Mouse (Mus musculus): ENCODE measurements around the gene Gar1. TPM values are rescaled to one million over a fixed set of nuclear protein-coding genes. Genes with fewer than 3 reads are reported as not detected.

The Gar1 gene
- total RNA-seq (2021), result 10 to 100 TPM; 48.5 to 49.7 TPM

DNA sequence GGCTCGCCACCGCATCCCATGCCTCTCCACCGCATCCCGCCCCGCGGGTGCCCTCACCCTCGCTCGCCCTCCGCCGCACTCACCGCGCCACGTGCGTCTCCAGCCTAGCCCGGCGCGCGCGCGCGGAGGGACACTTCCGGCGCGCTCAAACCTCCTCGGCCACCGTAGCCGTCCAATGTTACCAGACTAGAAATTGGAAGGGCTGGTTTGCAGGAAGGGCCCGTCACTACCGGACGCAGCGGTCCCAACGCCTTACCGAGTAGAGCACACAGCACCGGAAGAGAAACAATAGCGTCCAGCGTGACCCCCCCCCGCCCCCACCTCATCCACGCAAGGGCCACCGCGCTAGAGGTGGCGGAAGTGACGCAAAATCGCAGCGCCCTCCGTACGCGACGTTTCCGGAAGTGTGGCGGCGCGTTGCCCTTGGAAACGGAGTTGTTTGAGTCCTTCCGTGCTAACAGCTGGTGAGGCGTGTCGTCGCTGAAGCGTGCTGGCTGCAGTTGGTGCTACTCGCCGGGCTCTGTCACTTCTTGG lies at the start of gene Gar1:
Gar1 (minus strand) TSS at position 362 of the 534 bp plus-strand sequence.
- intact Hi-C loops (cut with DNase I), result no loop called here
- DNase-seq, result peak; percentile 96

DNA sequence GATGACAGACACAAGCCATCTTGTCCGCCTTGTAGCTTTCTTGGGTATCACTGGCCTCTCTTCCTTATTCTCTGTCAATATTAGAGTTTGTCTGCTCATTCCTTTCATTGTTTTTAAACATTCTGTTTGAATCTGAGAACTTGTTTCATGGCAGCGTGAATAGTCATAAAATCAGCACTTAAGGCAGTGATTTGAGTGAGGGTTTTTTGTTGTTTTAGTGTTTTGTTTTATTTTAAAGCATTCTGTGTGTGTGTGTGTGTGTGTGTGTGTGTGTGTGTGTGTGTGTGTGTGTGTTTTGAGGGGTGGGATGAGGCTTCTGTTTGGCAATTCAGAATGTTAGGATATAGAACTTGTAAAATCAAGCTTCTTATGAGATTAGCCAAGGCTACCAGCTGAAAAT lies 48.7 kb upstream of the Gar1 start:
- DNase-seq, result no peak
- intact Hi-C loops (cut with DNase I), result no loop called here

DNA sequence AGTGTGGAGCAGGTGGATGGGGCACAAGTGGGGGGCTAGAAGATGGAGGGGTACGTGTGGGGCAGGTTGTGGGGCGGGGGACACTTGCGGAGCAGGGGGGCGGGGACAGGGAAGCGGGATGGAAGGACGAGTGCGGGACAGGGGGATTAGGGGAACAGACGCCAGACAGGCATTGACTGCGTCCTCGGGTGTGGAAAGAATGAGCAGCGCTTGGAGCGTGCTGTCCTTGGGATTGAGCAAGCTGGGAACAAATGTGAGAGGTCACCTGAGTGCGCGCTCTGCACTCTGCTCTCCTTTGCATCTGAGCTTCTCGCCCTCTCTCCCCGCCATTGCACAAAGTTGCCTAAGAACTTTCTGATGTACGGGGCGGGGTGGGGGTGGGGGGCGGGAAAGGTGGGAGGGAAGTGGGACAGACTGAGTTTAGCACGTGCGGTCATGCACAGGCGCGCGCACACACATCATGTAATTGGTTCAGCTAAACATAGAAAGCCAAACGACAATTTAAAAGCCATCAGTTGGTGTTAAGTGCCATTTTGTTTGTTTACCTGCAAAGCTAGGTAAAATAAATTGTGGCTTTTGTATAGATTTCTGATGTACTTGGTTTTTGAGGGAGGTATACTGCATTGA lies 48.0 kb upstream of the Gar1 start:
- intact Hi-C loops (cut with DNase I), result no loop called here
- DNase-seq, result no peak

DNA sequence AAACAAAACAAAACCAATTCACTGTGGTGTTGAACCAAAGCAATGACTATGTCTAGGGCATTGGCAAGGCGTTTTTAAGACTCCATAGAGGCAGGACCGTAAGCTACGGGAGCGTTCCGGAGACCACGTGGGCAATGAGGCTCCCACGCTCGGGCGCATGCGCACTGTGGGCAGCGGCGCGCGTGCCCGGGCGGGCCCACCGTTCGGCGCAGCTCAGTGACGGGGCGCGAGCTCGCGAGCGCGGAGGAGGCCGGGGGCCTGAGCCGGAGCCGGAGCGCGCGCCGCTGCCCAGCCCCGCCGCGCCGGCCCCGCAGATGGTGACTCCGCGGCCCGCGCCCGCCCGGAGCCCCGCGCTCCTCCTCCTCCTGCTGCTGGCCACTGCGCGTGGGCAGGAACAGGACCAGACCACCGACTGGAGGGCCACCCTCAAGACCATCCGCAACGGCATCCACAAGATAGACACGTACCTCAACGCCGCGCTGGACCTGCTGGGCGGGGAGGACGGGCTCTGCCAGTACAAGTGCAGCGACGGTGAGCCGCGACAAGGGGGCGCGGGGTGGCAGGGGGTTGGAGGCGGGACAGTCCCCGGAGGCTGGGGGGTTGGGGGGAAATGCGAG lies 47.3 kb upstream of the Gar1 start, which contains the start of gene Pla2g12a:
Pla2g12a (plus strand) TSS at position 202 of the 617 bp plus-strand sequence.
- intact Hi-C loops (cut with DNase I), result no loop called here
- peak; percentile 95 for DNase-seq

DNA sequence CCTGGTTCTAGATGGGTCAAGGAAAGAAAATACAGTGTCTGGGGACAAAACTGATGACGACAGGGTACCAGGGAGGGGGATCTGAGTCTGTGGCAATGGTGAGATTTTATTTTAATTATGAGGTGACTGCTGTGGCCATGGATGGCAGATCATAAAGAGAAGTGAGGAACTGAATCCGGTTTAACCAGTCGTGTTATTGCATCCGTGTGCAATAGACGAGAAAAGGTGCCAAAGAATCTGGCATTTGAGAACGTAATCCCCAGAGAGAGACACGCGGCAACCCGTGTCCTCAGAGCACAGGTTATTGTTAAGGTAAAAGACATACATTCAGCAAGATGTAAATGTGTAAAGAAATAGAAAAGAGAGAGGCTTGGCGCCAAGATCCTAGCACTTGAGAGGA lies 46.1 kb upstream of the Gar1 start:
- DNase-seq, result no peak
- intact Hi-C loops (cut with DNase I), result no loop called here

DNA sequence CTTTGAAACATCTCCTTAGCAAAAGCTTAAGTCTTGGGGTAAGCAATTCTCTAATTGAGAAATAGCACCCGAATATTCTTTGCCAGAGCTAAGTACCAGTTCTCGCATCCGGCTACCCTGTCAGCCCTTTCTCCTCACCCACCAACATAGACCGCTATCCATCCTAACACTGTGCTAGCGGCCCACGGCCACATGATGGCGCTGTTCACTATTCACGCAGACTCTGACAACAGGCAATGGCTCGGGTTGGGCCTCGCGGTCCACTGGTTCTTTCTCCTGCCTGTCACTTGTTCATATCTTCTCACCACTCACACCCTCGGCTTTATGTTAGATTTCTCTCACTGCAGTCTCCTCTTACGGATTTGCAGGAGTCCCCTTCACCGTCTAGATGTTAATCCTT lies 32.5 kb upstream of the Gar1 start:
- DNase-seq, result peak; percentile 48
- intact Hi-C loops (cut with DNase I), result no loop called here

DNA sequence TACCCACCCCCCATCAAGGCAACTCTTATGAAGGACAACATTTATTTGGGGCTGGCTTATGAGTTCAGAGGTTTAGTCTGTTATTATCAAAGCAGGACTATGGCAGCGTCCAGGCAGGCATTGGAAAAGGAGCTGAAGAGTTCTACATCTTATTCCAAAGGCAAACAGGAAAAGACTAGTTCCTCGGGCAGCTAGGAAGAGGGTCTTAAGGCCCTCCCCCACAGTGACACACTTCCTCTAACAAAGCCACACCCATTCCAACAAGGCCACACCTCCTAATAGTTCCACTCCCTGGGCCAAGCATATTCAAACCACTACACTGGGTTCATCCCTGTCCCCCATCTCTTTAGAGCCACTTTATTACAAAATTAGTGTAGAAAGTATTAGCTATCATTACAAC lies 31.4 kb upstream of the Gar1 start:
- no peak for DNase-seq
- intact Hi-C loops (cut with DNase I), result no loop called here

DNA sequence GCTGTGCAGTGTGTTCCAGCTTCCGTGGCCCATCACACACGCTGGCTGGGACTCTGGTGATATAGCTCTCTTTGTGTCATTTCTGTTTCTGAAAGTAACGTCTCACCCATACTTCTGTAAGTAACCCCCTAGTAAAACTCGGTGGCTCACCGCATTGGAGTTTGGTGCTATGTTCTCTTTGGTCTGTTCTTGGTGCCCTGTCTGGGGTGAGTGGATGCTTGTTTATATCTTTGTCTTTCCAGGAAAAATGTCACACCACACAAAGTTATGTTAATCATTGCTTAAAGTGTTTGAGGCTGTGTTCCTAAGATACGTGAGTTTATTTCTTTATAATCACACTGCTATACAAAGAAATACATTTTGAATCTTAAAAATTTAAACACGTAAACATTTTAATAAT lies 15.7 kb upstream of the Gar1 start:
- DNase-seq, result no peak
- intact Hi-C loops (cut with DNase I), result no loop called here

DNA sequence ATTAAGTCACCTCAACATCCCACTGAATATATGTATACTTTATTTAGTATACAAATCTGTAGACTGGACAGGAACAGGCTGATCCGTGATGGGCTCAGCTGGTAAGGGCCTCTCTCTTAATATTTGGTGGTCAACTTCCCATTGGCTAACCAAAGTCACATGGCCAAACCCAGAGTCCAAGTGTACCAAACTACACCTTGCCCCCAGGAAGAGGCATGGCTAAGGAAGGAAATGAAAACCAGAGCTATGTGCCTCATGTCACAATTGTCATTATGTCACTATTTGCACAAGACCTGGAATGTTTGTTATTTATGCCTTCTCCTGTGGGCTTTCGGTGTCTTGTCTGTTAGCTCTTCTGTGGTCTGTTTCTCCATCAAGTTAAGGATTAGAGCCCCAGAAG lies 14.7 kb upstream of the Gar1 start:
- intact Hi-C loops (cut with DNase I), result no loop called here
- DNase-seq, result no peak

DNA sequence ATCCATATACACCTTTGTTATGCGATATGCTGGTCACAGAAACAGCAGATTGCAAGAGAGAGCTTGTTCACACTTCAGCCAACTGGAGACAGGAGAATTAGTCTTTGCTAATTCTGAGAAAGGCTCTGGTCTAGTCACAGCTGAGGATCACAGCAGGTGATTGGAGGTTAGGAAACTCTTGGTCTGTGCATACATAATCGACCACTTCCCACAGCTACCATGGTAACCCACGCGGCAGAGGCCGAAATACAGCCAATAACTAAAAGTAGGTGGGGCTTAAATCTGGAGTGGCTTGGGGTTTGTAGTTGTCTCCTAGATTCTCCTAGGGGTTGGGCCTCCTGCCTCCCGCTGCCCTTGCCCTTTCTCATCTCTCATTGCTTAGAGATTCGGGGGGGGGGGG lies 6.8 kb upstream of the Gar1 start:
- DNase-seq, result no peak
- intact Hi-C loops (cut with DNase I), result no loop called here

DNA sequence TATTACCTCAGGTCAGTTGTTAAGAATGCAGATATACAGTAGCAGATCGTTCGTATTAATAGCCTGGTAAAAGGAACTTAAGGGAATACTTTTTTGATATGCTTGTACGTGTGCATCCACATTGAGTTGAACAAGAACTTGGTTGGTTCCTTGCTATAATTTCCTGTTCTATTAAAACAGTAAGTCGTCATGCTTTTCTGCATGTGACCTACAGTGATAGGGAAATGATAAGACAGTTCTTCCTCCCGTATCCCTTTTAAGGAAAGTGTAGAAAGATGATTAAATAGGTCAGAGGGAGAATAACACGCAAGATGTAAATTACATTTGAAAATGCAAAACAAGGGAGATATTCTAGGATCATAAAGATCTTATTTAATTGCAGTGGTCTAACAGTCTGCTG lies 5.8 kb upstream of the Gar1 start:
- DNase-seq, result no peak
- intact Hi-C loops (cut with DNase I), result no loop called here

DNA sequence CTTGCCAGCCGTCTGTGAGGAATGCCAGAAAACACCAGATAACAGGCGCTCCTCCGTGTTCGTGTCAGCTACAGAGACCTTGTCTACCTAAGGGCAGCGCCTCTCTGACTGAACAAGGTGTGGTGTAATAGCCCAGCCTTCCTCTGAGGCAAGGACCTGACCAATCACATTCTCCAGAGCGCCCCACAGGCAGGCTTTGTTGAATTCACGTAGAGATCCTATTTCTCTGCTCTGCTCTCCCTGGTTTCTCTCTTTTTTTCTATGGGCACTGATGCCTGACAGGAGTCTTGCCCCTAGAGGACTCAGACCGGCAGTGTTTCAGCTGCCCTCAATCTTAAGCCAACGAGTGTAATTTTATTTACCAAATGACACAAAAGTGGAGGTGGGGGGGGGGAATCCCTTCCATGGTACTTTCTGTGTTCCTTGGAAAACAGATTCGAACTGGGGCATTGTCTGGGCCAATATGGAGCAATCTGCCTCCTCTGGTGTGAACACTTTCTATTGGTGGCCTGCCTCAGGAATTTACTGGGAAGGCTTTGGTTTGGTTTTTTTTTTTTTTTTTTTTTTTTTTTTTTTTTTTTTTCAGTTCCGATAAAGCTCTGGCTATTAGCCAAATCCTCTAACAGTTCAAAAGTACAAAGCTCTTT lies 5.0 kb upstream of the Gar1 start:
- intact Hi-C loops (cut with DNase I), result no loop called here
- no peak for DNase-seq

DNA sequence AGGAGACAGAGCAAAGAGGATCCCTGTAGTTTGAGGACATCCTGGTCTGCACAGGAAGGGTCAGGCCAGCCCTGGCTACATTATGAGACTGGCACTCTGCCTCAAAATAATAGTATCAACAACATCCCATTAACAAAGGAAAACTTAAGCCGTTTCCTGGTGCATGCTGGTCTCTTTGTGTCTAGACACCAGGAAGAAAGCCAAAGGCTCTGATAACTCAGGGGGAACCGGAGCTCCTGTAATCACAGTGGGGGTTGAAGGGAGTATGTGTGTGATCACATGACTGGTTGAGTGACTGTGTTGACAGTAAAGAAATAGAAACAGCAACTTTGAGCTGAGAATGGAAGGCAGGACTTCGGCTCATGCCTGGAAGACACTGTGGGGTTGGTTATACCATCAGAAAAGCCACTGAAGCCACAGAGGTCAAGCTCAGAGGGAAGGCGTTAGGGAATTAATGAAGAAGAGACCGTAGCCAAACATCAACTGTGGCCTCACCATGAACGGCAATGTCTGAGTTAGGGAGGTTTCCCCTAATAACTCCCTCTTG lies 4.3 kb upstream of the Gar1 start, which contains the start of gene Cfi:
Cfi (plus strand) TSS at position 497 of the 547 bp plus-strand sequence.
- no peak for DNase-seq
- intact Hi-C loops (cut with DNase I), result no loop called here

DNA sequence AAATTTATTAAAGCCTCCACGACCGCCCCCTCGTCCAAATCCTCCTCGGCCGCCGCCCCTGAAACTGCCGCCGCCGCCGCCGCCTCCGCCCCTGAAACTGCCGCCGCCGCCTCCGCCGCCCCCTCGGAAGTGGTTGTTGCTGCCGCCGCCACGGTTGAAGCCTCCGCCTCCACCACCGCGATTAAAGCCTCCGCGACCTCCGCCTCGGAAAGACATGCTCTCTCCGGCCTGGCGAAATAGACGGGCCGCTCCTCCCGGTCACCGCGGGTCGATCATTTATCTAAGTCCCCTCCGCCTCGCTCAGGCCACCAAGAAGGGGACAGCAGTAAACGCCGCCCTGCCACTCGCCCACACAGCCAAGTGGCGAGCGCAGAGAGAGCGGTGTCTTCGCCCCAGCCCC lies 570 bp downstream of the Gar1 start:
- intact Hi-C loops (cut with DNase I), result no loop called here
- peak; percentile 39 for DNase-seq

DNA sequence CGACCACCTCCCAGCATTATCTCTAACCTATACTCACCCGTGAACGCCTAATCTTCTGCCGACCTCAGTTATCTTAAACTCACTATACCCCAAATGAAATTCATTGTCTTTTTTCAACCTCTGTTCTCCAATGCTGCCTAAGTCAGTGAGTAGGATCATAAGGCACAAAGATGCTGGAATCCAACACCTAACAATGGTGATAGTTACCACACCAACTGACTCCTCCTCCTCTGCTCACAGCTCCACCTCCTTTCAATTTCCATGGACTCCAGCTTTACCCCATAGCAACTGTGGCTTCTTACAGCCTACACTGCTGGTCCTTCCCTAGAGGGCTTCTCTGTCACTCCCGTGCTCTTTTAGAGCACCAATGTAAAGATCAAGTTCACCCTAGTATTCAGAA lies 3.5 kb downstream of the Gar1 start:
- intact Hi-C loops (cut with DNase I), result loop anchor here (10.0 kb wide), 1 partner anchor 247 kb away; no protein-coding TSS in a partner anchor
- no peak for DNase-seq

DNA sequence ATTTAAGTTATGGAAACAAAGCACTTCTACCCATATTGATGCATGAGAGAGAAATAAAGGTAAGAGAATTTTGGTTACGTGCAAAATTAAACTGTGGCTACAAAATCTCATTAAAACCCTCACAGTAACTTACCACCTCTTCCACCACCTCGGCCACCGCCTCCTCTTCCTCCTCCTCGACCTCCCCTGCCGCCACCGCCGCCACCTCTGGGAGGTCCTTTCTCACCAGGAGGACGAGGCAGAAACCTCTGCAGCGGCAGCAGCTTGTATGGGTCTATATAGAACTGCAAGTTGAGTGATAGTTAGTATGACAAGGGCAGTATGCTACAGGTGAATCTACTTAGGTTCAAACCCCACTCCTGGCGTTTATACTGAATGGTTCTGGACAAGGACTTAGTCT lies 4.5 kb downstream of the Gar1 start:
- DNase-seq, result no peak
- intact Hi-C loops (cut with DNase I), result loop anchor here (10.0 kb wide), 1 partner anchor 248 kb away; no protein-coding TSS in a partner anchor

DNA sequence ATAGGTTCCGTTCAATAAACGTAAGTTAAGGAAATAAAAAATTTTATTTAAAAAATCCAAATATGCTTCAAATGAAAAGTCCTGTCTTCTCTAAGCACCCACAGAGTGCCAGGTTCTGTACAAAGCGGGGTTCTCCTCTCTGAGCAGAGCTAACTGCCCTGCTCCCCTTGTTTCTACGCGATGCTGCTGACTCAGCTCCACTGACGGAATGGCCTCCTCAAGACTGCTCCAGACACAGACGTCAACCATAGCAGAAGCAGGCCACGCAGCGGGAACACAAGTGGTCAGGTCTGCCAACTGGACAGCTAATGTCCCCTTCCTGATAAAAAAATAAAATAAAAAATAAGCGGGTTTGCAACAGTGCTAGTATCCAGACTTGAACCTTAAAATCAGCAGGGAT lies 6.3 kb downstream of the Gar1 start:
- DNase-seq, result no peak
- intact Hi-C loops (cut with DNase I), result loop anchor here (10.0 kb wide), 1 partner anchor 250 kb away; no protein-coding TSS in a partner anchor

DNA sequence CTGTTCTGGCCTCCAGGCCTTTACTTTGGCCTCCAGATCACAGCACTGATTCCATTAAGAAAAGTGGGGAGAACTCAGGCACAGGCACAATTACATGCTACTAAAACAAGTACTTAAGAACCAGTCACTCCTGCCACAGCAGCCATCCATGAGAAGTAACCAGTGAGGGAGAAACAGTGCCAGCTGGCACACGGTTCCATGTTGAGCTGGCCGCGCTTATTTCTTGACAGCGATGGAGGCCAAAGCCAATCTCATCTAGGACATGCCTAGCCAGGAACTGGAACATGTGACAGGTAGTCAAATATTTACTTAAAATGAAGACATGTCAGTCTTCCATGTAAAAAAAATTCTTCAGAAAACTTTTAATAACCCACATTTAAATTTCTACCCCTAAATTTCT lies 7.0 kb downstream of the Gar1 start:
- peak; percentile 25 for DNase-seq
- intact Hi-C loops (cut with DNase I), result loop anchor here (10.0 kb wide), 1 partner anchor 251 kb away; no protein-coding TSS in a partner anchor

DNA sequence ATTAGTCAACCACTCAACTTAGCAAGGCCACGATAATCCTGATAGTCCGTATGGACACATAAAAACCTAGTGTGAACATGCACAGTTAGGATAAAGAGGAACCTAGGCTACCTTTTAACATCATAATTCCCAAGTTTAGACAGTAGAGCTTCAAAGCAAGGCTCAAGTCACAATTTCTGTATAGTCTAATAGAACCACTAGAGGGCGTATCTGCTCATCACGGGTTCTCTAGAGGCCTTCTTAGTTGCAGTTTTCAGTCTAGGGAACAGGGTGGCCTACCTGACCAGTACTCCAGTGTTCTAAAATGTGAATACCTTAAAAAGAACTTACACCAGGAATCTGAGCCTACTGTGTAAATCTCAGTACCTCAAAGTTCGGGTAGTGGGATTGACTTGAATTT lies 7.9 kb downstream of the Gar1 start:
- no peak for DNase-seq
- intact Hi-C loops (cut with DNase I), result loop anchor here (10.0 kb wide), 1 partner anchor 252 kb away; no protein-coding TSS in a partner anchor

DNA sequence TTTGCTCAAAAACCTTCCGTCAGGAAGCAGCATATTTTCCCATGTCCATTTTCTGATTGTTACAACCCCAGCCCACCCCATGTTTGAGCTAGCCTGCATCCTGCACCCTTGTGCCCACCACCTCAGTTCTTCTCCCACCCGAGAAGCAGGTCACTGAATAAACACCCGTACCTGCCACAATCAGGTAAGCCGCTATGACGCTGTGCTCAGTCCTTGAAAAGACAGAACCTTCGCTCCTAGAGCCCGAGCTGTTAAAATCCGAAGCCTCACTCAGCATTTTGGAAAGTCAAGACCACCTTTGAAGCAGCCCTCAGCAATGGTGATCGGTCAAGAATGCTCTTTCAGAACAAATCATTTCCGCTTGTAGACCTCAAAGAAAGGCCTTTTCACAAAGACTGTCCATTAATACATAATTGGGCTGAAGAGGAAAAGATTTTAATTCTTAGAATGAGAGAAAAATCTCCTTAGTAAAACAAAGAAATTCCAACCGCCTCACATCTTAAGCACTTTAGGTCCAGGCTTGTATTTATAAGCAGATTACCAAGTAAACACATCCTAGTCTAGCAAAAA lies 8.9 kb downstream of the Gar1 start, which contains the start of gene Rrh:
Rrh (minus strand) TSS at position 382 of the 570 bp plus-strand sequence.
- intact Hi-C loops (cut with DNase I), result loop anchor here (10.0 kb wide), 1 partner anchor 253 kb away; no protein-coding TSS in a partner anchor

DNA sequence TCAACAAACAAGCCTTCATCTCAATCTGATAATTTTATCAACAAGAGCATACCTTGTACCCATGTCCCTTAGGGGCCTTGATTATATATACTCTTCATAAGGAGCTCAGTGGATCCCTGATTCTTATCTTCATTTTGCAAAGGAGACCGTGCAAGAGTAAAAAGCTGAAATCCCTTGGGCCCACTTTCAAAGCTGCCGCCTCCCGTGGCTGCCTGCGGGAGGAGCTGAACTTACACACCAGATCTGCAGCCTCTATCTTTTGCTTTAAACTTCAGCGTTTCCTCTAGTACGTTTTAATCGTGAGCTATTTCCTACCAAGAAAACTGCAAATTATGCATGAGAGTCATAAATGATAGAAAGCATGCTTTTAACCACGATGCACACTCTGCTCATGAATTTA lies 9.5 kb downstream of the Gar1 start:
- no peak for DNase-seq
- intact Hi-C loops (cut with DNase I), result loop anchor here (10.0 kb wide), 1 partner anchor 253 kb away; no protein-coding TSS in a partner anchor

More for the DNA sequence above, 8.9 kb downstream of the Gar1 start, which contains the start of gene Rrh:
- no peak for DNase-seq

Measured in left cerebral cortex, postnatal 4 days (tissue).